Mouse (Mus musculus): ENCODE measurements around the gene Ccdc155. TPM values are rescaled to one million over a fixed set of nuclear protein-coding genes. Genes with fewer than 3 reads are reported as not detected.

Ccdc155 gene
- total and polyA plus RNA-seq, 3 experiments: 0.12 TPM; not detected in 2

GRCm38 (mm10) chr7:45216442-45217183 is 11.9 kb upstream of the Ccdc155 start:
- no peak for TF ChIP-seq CTCF (IDR thresholded peaks at IDR 0.05)
- no peak for TF ChIP-seq EP300 (IDR thresholded peaks at IDR 0.05; ENCODE audit: insufficient read depth, low read depth, low read length)
- no peak for TF ChIP-seq POLR2A (IDR thresholded peaks at IDR 0.05; ENCODE audit: insufficient read depth, low read depth, low read length)
- Histone ChIP-seq H3K27me3 (ENCODE audit: control insufficient read depth, insufficient read depth, low read length) (no peaks in the 10 kb centered on the region; the same call in 1 of the 2 replicates), H3K4me3 (peak overlapping the region; percentile 55), H3K4me1 (ENCODE audit: control insufficient read depth, insufficient read depth, low read length) (peaks cover 2% of the 10 kb centered on the region), H3K27ac (peak overlapping the region; percentile 61), H3K79me2 (replicated peaks; ENCODE audit: control insufficient read depth, insufficient read depth, low read length) (no peaks in the 10 kb centered on the region), H3K36me3 (ENCODE audit: control insufficient read depth, insufficient read depth, low read length) (no peaks in the 10 kb centered on the region), H3K9ac (ENCODE audit: low read depth, low read length) (peak overlapping the region; percentile 77)
- intact Hi-C loops (cut with DNase I): no loop called here
- 8% methylated on average over 13 of the region's 13 CpGs for WGBS
- peak; percentile 72 to 76 for DNase-seq

- H3K27me3 ChIP-seq (ENCODE audit: control insufficient read depth, insufficient read depth, low read length): no peaks in the 10 kb centered on the region; the same call in 1 of the 2 replicates
- TF ChIP-seq CTCF (IDR thresholded peaks at IDR 0.05) (no peak), EP300 (IDR thresholded peaks at IDR 0.05; ENCODE audit: insufficient read depth, low read depth, low read length) (no peak), POLR2A (IDR thresholded peaks at IDR 0.05; ENCODE audit: insufficient read depth, low read depth, low read length) (no peak)
- DNase-seq: peak; percentile 67 to 70
- H3K79me2 ChIP-seq (replicated peaks; ENCODE audit: control insufficient read depth, insufficient read depth, low read length): no peaks in the 10 kb centered on the region
- peak within 1 kb of the TSS; percentile 55 for H3K4me3 ChIP-seq
- WGBS: under 1% methylated on average over 55 of the region's 55 CpGs
- peaks cover 2% of the 10 kb centered on the region for H3K4me1 ChIP-seq (ENCODE audit: control insufficient read depth, insufficient read depth, low read length)
- no peaks in the 10 kb centered on the region for H3K36me3 ChIP-seq (ENCODE audit: control insufficient read depth, insufficient read depth, low read length)
- peak within 1 kb of the TSS; percentile 77 for H3K9ac ChIP-seq (ENCODE audit: low read depth, low read length)
- intact Hi-C loops (cut with DNase I): no loop called here
- H3K27ac ChIP-seq: peak within 1 kb of the TSS; percentile 61
These were observed 11.2 kb upstream of the Ccdc155 start, which contains the start of gene Tead2 for GRCm38 (mm10) chr7:45215673-45216441. Tead2 (plus strand) TSS chr7:45215753.

GRCm38 (mm10) chr7:45213708-45214107 is 9.0 kb upstream of the Ccdc155 start:
- Histone ChIP-seq H3K79me2 (replicated peaks; ENCODE audit: control insufficient read depth, insufficient read depth, low read length) (no peaks in the 10 kb centered on the region), H3K4me1 (ENCODE audit: control insufficient read depth, insufficient read depth, low read length) (no peaks in the 10 kb centered on the region), H3K9ac (ENCODE audit: low read depth, low read length) (no peak overlapping the region), H3K36me3 (ENCODE audit: control insufficient read depth, insufficient read depth, low read length) (no peaks in the 10 kb centered on the region), H3K4me3 (no peak overlapping the region), H3K27me3 (ENCODE audit: control insufficient read depth, insufficient read depth, low read length) (no peaks in the 10 kb centered on the region; the same call in 1 of the 2 replicates), H3K27ac (no peak overlapping the region)
- intact Hi-C loops (cut with DNase I): no loop called here
- no peak for DNase-seq
- TF ChIP-seq CTCF (IDR thresholded peaks at IDR 0.05) (no peak), EP300 (IDR thresholded peaks at IDR 0.05; ENCODE audit: insufficient read depth, low read depth, low read length) (no peak), POLR2A (IDR thresholded peaks at IDR 0.05; ENCODE audit: insufficient read depth, low read depth, low read length) (no peak)
- 89% methylated on average over 5 of the region's 5 CpGs for whole genome bisulfite sequencing

- TF ChIP-seq POLR2A (IDR thresholded peaks at IDR 0.05; ENCODE audit: insufficient read depth, low read depth, low read length) (no peak), CTCF (IDR thresholded peaks at IDR 0.05) (no peak), EP300 (IDR thresholded peaks at IDR 0.05; ENCODE audit: insufficient read depth, low read depth, low read length) (no peak)
- WGBS: 58% methylated on average over 7 of the region's 7 CpGs
- DNase-seq: no peak
- H3K4me1 ChIP-seq (ENCODE audit: control insufficient read depth, insufficient read depth, low read length): no peaks in the 10 kb centered on the region
- H3K4me3 ChIP-seq: no peak overlapping the region
- no peak overlapping the region for H3K9ac ChIP-seq (ENCODE audit: low read depth, low read length)
- intact Hi-C loops (cut with DNase I): no loop called here
- H3K27ac ChIP-seq: no peak overlapping the region
- no peaks in the 10 kb centered on the region for H3K79me2 ChIP-seq (replicated peaks; ENCODE audit: control insufficient read depth, insufficient read depth, low read length)
- no peaks in the 10 kb centered on the region; the same call in 1 of the 2 replicates for H3K27me3 ChIP-seq (ENCODE audit: control insufficient read depth, insufficient read depth, low read length)
- no peaks in the 10 kb centered on the region for H3K36me3 ChIP-seq (ENCODE audit: control insufficient read depth, insufficient read depth, low read length)
These were observed 7.7 kb upstream of the Ccdc155 start for GRCm38 (mm10) chr7:45212356-45212755.

- WGBS: 7% methylated on average over 17 of the region's 17 CpGs
- DNase-seq: no peak
- no peaks in the 10 kb centered on the region for H3K4me1 ChIP-seq (ENCODE audit: control insufficient read depth, insufficient read depth, low read length)
- no peak within 1 kb of the TSS for H3K27ac ChIP-seq
- no peak for TF ChIP-seq CTCF (IDR thresholded peaks at IDR 0.05)
- TF ChIP-seq POLR2A (IDR thresholded peaks at IDR 0.05; ENCODE audit: insufficient read depth, low read depth, low read length): no peak
- TF ChIP-seq EP300 (IDR thresholded peaks at IDR 0.05; ENCODE audit: insufficient read depth, low read depth, low read length): no peak
- H3K27me3 ChIP-seq (ENCODE audit: control insufficient read depth, insufficient read depth, low read length): no peaks in the 10 kb centered on the region; the same call in 1 of the 2 replicates
- H3K79me2 ChIP-seq (replicated peaks; ENCODE audit: control insufficient read depth, insufficient read depth, low read length): no peaks in the 10 kb centered on the region
- H3K36me3 ChIP-seq (ENCODE audit: control insufficient read depth, insufficient read depth, low read length): no peaks in the 10 kb centered on the region
- intact Hi-C loops (cut with DNase I): no loop called here
- no peak within 1 kb of the TSS for H3K9ac ChIP-seq (ENCODE audit: low read depth, low read length)
- no peak within 1 kb of the TSS for H3K4me3 ChIP-seq
These were observed 7.2 kb upstream of the Ccdc155 start, which contains the start of gene Dkkl1 for GRCm38 (mm10) chr7:45211851-45212251. Dkkl1 (minus strand) TSS chr7:45212147.

Measured in heart, adult 2 months (tissue).